Mouse (Mus musculus) bone marrow macrophage, adult 2 months (primary cell): Measurements from ENCODE around the gene Vipr1.

Experiments used
- CTCF ChIP-seq: IDR thresholded peaks from 2 replicates; pipeline ENCODE4 v1.5.1; 2012; ENCODE audit warnings: low read depth, mild to moderate bottlenecking, low read length, moderate library complexity
- POLR2A ChIP-seq: IDR thresholded peaks from 2 replicates; pipeline ENCODE4 v1.6.1; 2012; ENCODE audit warnings: mild to moderate bottlenecking, low read depth, low read length, borderline replicate concordance

GRCm38 (mm10) chr9:121677476-121677875 is 35.0 kb downstream of the Vipr1 start:
- TF ChIP-seq CTCF = no peak
- TF ChIP-seq POLR2A = no peak
